Mouse (Mus musculus) heart, adult 2 months (tissue): ENCODE results near the gene Rbm18. TPM values are rescaled to one million over a fixed set of nuclear protein-coding genes. Genes with fewer than 3 reads are reported as not detected.
"Not testable (repeated sequence)": the region's sequence is repeated elsewhere in the genome, so short reads cannot be mapped to it uniquely, and the experiment has no call there.

ENCODE experiments used
- DNase-seq, 2 experiments: peaks; one replicate each; pipeline ENCODE4 v3.0.0; 2021
- H3K27ac ChIP-seq: fragments of 200-600 bp; 2 replicates; pipeline ENCODE4 v1.8.1; 2022
- H3K27me3 ChIP-seq: fragments of 200-500 bp; 2 replicates; pipeline ENCODE4 v1.6.1; 2012; ENCODE audit warnings: mild to moderate bottlenecking, low read length, inconsistent platforms, mixed read lengths; ENCODE audit not compliant: control insufficient read depth, insufficient read depth
- H3K36me3 ChIP-seq: fragments of 200-500 bp; 2 replicates; pipeline ENCODE4 v1.6.1; 2012; ENCODE audit warnings: low read length, inconsistent platforms; ENCODE audit not compliant: control insufficient read depth, insufficient read depth
- H3K4me1 ChIP-seq: fragments of 200-500 bp; 2 replicates; pipeline ENCODE4 v1.6.1; 2011; ENCODE audit warnings: low read length; ENCODE audit not compliant: control insufficient read depth, insufficient read depth
- H3K4me3 ChIP-seq: fragments of 200-600 bp; 2 replicates; pipeline ENCODE4 v1.8.1; 2022
- H3K79me2 ChIP-seq: fragments of 200-500 bp; replicated peaks from 2 replicates; pipeline ENCODE4 v1.6.1; 2012; ENCODE audit warnings: mild to moderate bottlenecking, inconsistent platforms, low read length, moderate library complexity, mixed read lengths; ENCODE audit not compliant: control insufficient read depth, insufficient read depth
- H3K9ac ChIP-seq: fragments of 200-500 bp; 2 replicates; pipeline ENCODE4 v1.6.1; 2012; ENCODE audit warnings: low read depth, mild to moderate bottlenecking, control low read depth, inconsistent platforms, low read length, mixed read lengths
- CTCF ChIP-seq: fragments of 200-600 bp; IDR thresholded peaks from 2 replicates; pipeline ENCODE4 v1.8.1; 2022; ENCODE audit warnings: antibody characterized with exemption, mild to moderate bottlenecking, moderate library complexity
- EP300 ChIP-seq: fragments of 200-500 bp; IDR thresholded peaks from 2 replicates; pipeline ENCODE4 v1.6.1; 2011; ENCODE audit warnings: low read depth, low read length, control low read depth; ENCODE audit not compliant: insufficient read depth
- POLR2A ChIP-seq: fragments of 200-500 bp; IDR thresholded peaks from 2 replicates; pipeline ENCODE4 v1.6.1; 2011; ENCODE audit warnings: mild to moderate bottlenecking, low read depth, low read length, control low read depth; ENCODE audit not compliant: insufficient read depth
- WGBS: fragments of 180-500 bp; shearing (Covaris S2); methylation state at CpG from one replicate; pipeline ENCODE4 v1.1.7; 2018; 5-methylcytosine and 5-hydroxymethylcytosine counted together
- intact Hi-C: fragments of 180-260 bp; cut with DNase I; formaldehyde crosslinking; loops from one replicate; pipeline ENCODE4 v1.15.1; 2025
- long read RNA-seq: library from polyadenylated mRNA; stranded (forward); transcript quantifications from one replicate; pipeline ENCODE4 v2.0.0, GENCODE M21; 2021
- polyA plus RNA-seq: library from polyadenylated mRNA; depleted of rRNA; stranded (reverse); fragments of >200 nt; gene quantifications from 2 replicates; pipeline ENCODE4 v1.2.3, GENCODE M21; 2012; rRNA removed
- total RNA-seq, 2 experiments: library from RNA; stranded (reverse); gene quantifications; 2 replicates each; pipeline ENCODE4 v1.2.3; 2021

Gene Rbm18
- total RNA-seq (10 to 100 TPM; 31.7 to 33.9 TPM), polyA plus RNA-seq (15.4 and 33.0 TPM in 2 replicates)
- long read RNA-seq, transcript Rbm18-201 (6 exons, 2,617 nt): major isoform, 53 of 58 reads
- long read RNA-seq, partial matches to known transcripts: 2 of 58 reads
- long read RNA-seq, other reads (novel, unspliced or antisense): 1 of 58 reads

DNA sequence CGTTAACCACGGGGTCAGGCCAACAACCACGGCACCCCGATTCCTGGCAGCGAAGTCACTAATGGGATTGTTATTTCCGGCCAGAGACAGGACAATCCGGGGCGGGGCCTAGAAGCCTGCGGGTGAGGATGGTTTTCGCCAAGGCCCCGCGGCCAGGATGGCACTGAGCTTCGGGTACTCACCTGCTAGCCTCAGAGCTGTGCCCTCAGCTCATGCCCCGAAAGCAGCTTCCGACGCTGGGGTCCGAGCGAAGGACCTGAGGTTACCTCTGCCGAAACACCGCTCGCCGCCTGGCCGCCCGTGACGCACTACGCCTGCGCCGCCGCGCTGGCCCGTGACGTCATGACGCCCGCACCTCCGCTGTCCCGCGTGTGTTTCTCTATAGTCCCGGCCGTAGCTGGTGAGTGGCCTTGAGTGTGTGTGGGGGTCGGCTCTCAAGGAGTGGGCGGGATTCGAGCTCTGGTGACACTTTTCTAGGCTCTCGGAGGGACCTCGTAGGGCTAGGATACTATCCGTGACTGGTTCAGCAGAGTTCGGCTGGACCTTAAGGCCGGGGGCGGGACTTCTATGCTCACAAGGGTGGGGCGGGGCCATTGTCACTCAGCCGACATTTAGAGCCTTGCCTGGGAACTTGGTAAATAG is at the start of gene Rbm18, which contains the start of gene Mrrf:
Gene Rbm18 (minus strand): TSS at position 474 of the 642 bp plus-strand sequence.
Gene Mrrf (plus strand): TSS at position 90 of the 642 bp plus-strand sequence.
- Histone ChIP-seq H3K79me2 (peaks cover 2% of the 10 kb centered on the region), H3K9ac (peak within 1 kb of the TSS; percentile 78), H3K36me3 (peaks cover 46% of the 10 kb centered on the region), H3K27me3 (no peaks in the 10 kb centered on the region), H3K4me1 (peaks cover 13% of the 10 kb centered on the region), H3K27ac (peak within 1 kb of the TSS; percentile 100), H3K4me3 (peak within 1 kb of the TSS; percentile 89)
- TF ChIP-seq POLR2A: peak; percentile 69; the same call in 1 of the 2 replicates
- TF ChIP-seq CTCF: no peak
- TF ChIP-seq EP300: peak; percentile 42; the same call in 1 of the 2 replicates
- intact Hi-C loops: loop anchor here (2.0 to 5.0 kb wide), 3 partner anchors 76 to 124 kb away; partner anchors contain the start of genes Morn5 and Ndufa8
- WGBS: 1% methylated on average over 50 of the region's 50 CpGs
- DNase-seq: peak; percentile 96 to 97

DNA sequence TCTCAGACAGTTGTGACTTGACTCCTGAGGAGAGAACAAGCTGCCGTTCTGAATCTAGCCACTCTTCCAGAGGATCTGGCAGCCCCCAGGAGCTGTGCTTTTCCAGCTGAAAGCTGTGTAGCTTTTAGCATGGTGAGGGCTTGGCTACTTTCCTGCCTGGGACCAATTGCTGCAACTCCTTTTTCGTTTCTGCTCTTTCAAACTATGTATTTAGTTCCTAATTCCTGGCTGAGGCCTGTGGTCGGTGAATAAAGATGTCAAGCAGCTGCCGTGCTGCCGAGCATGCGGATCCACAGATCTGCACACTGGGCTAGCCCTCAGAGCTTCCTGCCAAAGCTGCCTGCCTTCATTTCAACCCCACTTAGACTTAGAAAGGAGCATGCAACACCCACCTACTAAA is 48.3 kb upstream of the Rbm18 start:
- no peak for DNase-seq
- Histone ChIP-seq H3K9ac (no peak overlapping the region), H3K79me2 (no peaks in the 10 kb centered on the region), H3K36me3 (no peaks in the 10 kb centered on the region; the same call in 1 of the 2 replicates), H3K4me1 (peaks cover 6% of the 10 kb centered on the region; the same call in 1 of the 2 replicates), H3K27ac (no peak overlapping the region), H3K4me3 (no peak overlapping the region), H3K27me3 (no peaks in the 10 kb centered on the region)
- intact Hi-C loops: no loop called here
- 65% methylated on average over 6 of the region's 6 CpGs for WGBS
- TF ChIP-seq EP300 (no peak), CTCF (no peak), POLR2A (no peak)

DNA sequence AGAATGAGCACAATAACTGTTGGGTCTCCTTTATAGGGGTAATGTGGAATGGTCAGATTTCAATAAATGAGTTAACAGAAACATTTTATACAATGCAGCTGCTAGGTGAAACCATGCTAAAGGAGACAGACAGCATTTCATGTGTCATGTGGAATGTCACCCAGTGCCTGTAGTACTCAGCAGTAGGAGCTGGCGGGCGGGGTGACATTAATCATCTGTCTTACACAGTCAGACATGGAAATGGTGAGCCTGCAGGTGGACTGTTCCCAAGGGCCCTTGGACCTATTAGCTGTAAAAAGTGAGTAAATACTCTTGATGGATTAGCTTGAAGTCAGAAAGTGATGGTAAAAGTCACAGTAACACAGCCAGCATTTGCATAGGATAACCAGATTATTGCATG is 47.6 kb upstream of the Rbm18 start:
- no peak overlapping the region for H3K4me3 ChIP-seq
- no peaks in the 10 kb centered on the region; the same call in 1 of the 2 replicates for H3K36me3 ChIP-seq
- H3K27ac ChIP-seq: 0 out of 2 replicates have a peak overlapping the region, but pooled peaks have one; percentile 18
- no peaks in the 10 kb centered on the region for H3K27me3 ChIP-seq
- no peak for DNase-seq
- intact Hi-C loops: no loop called here
- 89% methylated on average over 2 of the region's 2 CpGs for WGBS
- TF ChIP-seq EP300: no peak
- no peak for TF ChIP-seq CTCF
- no peak for TF ChIP-seq POLR2A
- H3K79me2 ChIP-seq: no peaks in the 10 kb centered on the region
- peaks cover 6% of the 10 kb centered on the region; the same call in 1 of the 2 replicates for H3K4me1 ChIP-seq
- H3K9ac ChIP-seq: no peak overlapping the region

DNA sequence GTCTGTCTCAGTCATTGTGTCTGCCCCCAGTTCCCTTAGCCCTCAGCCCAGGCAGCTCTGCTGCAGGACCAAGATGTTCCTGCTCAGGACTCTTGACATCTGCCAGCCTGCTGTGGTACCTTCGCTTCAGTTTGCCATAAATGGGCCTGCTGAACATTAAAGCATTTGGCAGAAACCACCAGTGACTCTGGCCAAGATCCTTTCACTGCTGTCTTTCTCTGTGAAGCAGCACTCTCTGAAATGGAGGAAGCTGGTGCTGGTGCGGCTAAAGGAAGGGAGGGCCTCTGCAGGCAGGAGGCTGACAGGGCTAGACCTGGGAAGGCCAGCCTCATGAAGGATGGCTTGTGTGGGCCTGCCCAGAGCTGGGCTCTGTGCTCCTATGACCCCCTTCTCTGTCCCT is 46.7 kb upstream of the Rbm18 start:
- H3K27me3 ChIP-seq: no peaks in the 10 kb centered on the region
- H3K4me1 ChIP-seq: peaks cover 5% of the 10 kb centered on the region; the same call in 1 of the 2 replicates
- no peak overlapping the region for H3K9ac ChIP-seq
- peak overlapping the region; percentile 56 for H3K27ac ChIP-seq
- DNase-seq: peak; percentile 28 to 50
- no peak overlapping the region for H3K4me3 ChIP-seq
- no peaks in the 10 kb centered on the region for H3K79me2 ChIP-seq
- TF ChIP-seq POLR2A: no peak
- 0 out of 2 replicates have a peak, but pooled peaks have one; percentile 52 for TF ChIP-seq EP300
- 11% methylated on average over 2 of the region's 2 CpGs for WGBS
- intact Hi-C loops: no loop called here
- no peaks in the 10 kb centered on the region; the same call in 1 of the 2 replicates for H3K36me3 ChIP-seq

DNA sequence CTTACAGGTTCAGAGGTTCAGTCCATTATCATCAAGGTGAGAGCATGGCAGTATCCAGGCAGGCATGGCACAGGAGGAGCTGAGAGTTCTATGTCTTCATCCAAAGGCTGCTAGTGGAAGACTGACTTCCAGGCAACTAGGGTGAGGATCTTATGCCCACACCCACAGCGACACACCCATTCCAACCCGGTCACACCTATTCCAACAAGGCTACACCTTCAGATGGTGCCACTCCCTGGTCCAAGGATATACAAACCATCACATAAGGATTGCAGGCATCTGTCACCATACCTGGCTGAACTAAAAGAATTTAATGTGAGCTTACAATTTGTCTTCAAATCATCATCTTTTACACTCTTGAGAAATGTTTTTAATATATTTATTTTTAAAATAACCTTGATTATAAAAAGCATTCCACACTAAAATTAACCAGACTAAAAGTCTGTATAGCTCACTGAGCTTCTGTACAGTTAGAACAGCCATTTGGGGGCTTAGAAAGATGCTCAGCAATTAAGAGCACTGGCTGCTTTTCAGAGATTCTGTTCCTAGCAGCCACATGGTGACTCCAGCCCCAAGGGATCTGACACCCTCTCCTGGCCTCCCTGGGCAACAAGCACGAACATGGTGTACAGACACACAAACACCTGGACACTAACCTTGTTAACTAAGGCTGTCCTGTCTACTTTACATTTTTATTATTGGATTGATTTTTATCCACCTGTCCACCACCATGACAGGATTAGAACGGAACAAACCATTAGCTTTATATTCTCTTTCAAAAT is 45.2 kb upstream of the Rbm18 start:
- H3K4me1 ChIP-seq, DNase-seq, H3K27me3 ChIP-seq, H3K36me3 ChIP-seq, H3K79me2 ChIP-seq, H3K27ac ChIP-seq, H3K4me3 ChIP-seq, intact Hi-C loops, H3K9ac ChIP-seq: not testable (repeated sequence)
- WGBS: 92% methylated on average over 4 of the region's 4 CpGs
